Mouse (Mus musculus) CH12.LX (cell line): ENCODE results near the gene Nipbl.

Experiments
- CTCF ChIP-seq, 2 experiments: IDR thresholded peaks in 1 of 2; conservative IDR thresholded peaks in 1 of 2; 2 replicates each; pipeline ENCODE4 v1.5.1; 2011 to 2012; ENCODE audit warnings: low read depth in 2 of 2, low read length in 2 of 2, improper control_type of control experiment in 1 of 2, inconsistent platforms in 1 of 2, mild to moderate bottlenecking in 1 of 2, moderate library complexity in 1 of 2
- ELF1 ChIP-seq: IDR thresholded peaks from 2 replicates; pipeline ENCODE4 v1.6.1; 2014; ENCODE audit warnings: low read depth, mild to moderate bottlenecking, inconsistent platforms, low read length, improper control_type of control experiment
- EP300 ChIP-seq: IDR thresholded peaks from 2 replicates; pipeline ENCODE4 v1.6.1; 2011; ENCODE audit warnings: low read length, improper control_type of control experiment
- GABPA ChIP-seq: IDR thresholded peaks from 2 replicates; pipeline ENCODE4 v1.6.1; 2012; ENCODE audit warnings: low read depth, low read length, improper control_type of control experiment, inconsistent platforms; ENCODE audit not compliant: insufficient replicate concordance
- IRF4 ChIP-seq: IDR thresholded peaks from 2 replicates; pipeline ENCODE4 v1.6.1; 2014; ENCODE audit warnings: low read depth, mild to moderate bottlenecking, inconsistent platforms, low read length, improper control_type of control experiment
- JUN ChIP-seq: IDR thresholded peaks from 2 replicates; pipeline ENCODE4 v1.6.1; 2011; ENCODE audit warnings: low read depth, mild to moderate bottlenecking, low read length, improper control_type of control experiment, moderate library complexity; ENCODE audit not compliant: insufficient read depth
- PAX5 ChIP-seq: IDR thresholded peaks from 2 replicates; pipeline ENCODE4 v1.6.1; 2012; ENCODE audit warnings: low read length, inconsistent platforms, mixed read lengths
- POLR2A ChIP-seq: IDR thresholded peaks from 2 replicates; pipeline ENCODE4 v1.6.1; 2011; ENCODE audit warnings: low read depth, mild to moderate bottlenecking, improper control_type of control experiment, low read length
- POLR2AphosphoS2 ChIP-seq: IDR thresholded peaks from 2 replicates; pipeline ENCODE4 v1.6.1; 2011; ENCODE audit warnings: low read depth, low read length, improper control_type of control experiment
- USF2 ChIP-seq: conservative IDR thresholded peaks from 2 replicates; pipeline ENCODE4 v1.6.1; 2011; ENCODE audit warnings: low read depth, low read length, improper control_type of control experiment
- ZC3H11A ChIP-seq: IDR thresholded peaks from 2 replicates; pipeline ENCODE4 v1.6.1; 2012; ENCODE audit warnings: low read depth, mild to moderate bottlenecking, inconsistent platforms, low read length, improper control_type of control experiment
- ZMIZ1 ChIP-seq: IDR thresholded peaks from 2 replicates; pipeline ENCODE4 v1.6.1; 2012; ENCODE audit warnings: low read depth, mild to moderate bottlenecking, inconsistent platforms, low read length, improper control_type of control experiment

- TF ChIP-seq JUN, result no peak
- no peak for TF ChIP-seq GABPA
- no peak for TF ChIP-seq IRF4
- no peak for TF ChIP-seq PAX5
- no peak for TF ChIP-seq POLR2A
- TF ChIP-seq EP300, result no peak
- TF ChIP-seq ZMIZ1, result no peak
- no peak for TF ChIP-seq ZC3H11A
- TF ChIP-seq USF2, result no peak
- no peak for TF ChIP-seq CTCF (conservative IDR thresholded peaks at IDR 0.05 in 1 of 2, IDR thresholded peaks at IDR 0.05 in 1 of 2; ENCODE audit: low read depth in 2 of 2, low read length in 2 of 2)
- TF ChIP-seq POLR2AphosphoS2, result no peak
- TF ChIP-seq ELF1, result no peak
Observed at GRCm38 (mm10) chr15:8281701-8282100, 162.6 kb downstream of the Nipbl start.
